Comparison of ENCODE assay signal across 10 mouse cellular contexts in genomic region chr11:95980762-95981418, GRCm38 (mm10). TPM values are rescaled to one million over a fixed set of nuclear protein-coding genes. Genes with fewer than 3 reads are reported as not detected.
A peak's percentile ranks its signal among the peaks of the same experiment; 100 is the strongest.
DNase-seq lines count a peak whose midpoint lies in the region; ATAC-seq lines count a peak whose summit lies in the region.
"Had no signal": no experiment of that assay in that cellular context is flagged by ENCODE, and none has a peak within 500 bp of the region (broad histone marks: within the 10 kb centered on the region; RNA-seq: fewer than 3 reads in every experiment).

No protein-coding gene starts in this region.

- H3K4me1 ChIP-seq in embryonic facial prominence, embryonic 10.5 days, result peaks cover 63% of the 10 kb centered on the region
- peaks cover 40% of the 10 kb centered on the region for H3K4me1 ChIP-seq in limb, embryonic 13.5 days

- DNase-seq in CD4-positive, CD25-positive, alpha-beta regulatory T cell, adult 2 months (ENCODE audit: low read depth, low spot score), result peak; percentile 60
- peak; percentile 58 for DNase-seq in left cerebral cortex, postnatal 4 days
- no peak for DNase-seq in left cerebral cortex, adult 18-20 months (ENCODE audit: low spot score in 2 of 2)
- DNase-seq in embryonic facial prominence, embryonic 10.5 days (ENCODE audit: low spot score), result peak; percentile 75
- peak; percentile 68 for DNase-seq in retina, embryonic 14.5 days (ENCODE audit: low spot score)

- H3K9ac ChIP-seq in limb, embryonic 13.5 days, result no peak overlapping the region

- WGBS in embryonic facial prominence, embryonic 10.5 days, result 60% methylated on average over 8 of the region's 8 CpGs
- WGBS in limb, embryonic 13.5 days, result 48% methylated on average over 8 of the region's 8 CpGs

- H3K4me3 ChIP-seq in embryonic facial prominence, embryonic 10.5 days, result no peak overlapping the region
- no peak overlapping the region for H3K4me3 ChIP-seq in limb, embryonic 13.5 days

- H3K4me2 ChIP-seq in limb, embryonic 13.5 days (replicated peaks), result no peak overlapping the region; the same call in 1 of the 2 replicates

- no peaks in the 10 kb centered on the region for H3K9me3 ChIP-seq in embryonic facial prominence, embryonic 10.5 days
- no peaks in the 10 kb centered on the region for H3K9me3 ChIP-seq in limb, embryonic 13.5 days

- intact Hi-C loops in left cerebral cortex, postnatal 4 days (cut with DNase I), result no loop called here

- no peaks in the 10 kb centered on the region for H3K27me3 ChIP-seq in embryonic facial prominence, embryonic 10.5 days (replicated peaks; ENCODE audit: low read depth, poor library complexity, severe bottlenecking)
- no peaks in the 10 kb centered on the region for H3K27me3 ChIP-seq in limb, embryonic 13.5 days

- H3K27ac ChIP-seq in embryonic facial prominence, embryonic 10.5 days (replicated peaks), result no peak overlapping the region
- no peak overlapping the region for H3K27ac ChIP-seq in limb, embryonic 13.5 days

- ATAC-seq in CD4-positive, CD25-positive, alpha-beta regulatory T cell, adult 4 months, result no peak
- 0 out of 2 replicates have a peak, but pooled peaks have one; percentile 29 for ATAC-seq in limb, embryonic 13.5 days (ENCODE audit: low FRiP score, low read depth)
- ATAC-seq in cerebellum, adult (ENCODE audit: insufficient number of reproducible peaks, low FRiP score, low TSS enrichment), result no peak

- H3K36me3 ChIP-seq in embryonic facial prominence, embryonic 10.5 days (replicated peaks), result peaks cover 87% of the 10 kb centered on the region
- peaks cover 44% of the 10 kb centered on the region for H3K36me3 ChIP-seq in limb, embryonic 13.5 days

RNA-seq across cellular contexts. Expression of gene Igf2bp1, which starts 24.9 kb away (rescaled TPM):
- not detected for polyA plus RNA-seq in CD4-positive, CD25-positive, alpha-beta regulatory T cell, adult 4 months (2017; shearing (Covaris generic))
- 1 to 10 TPM; 2.6 to 3.5 TPM for total RNA-seq in left cerebral cortex, postnatal 4 days (2021)
- under 1 TPM in 1 of 2 experiments, not detected in 1; 0.37 TPM for total RNA-seq in left cerebral cortex, adult 18-20 months (2021)
- polyA plus RNA-seq in embryonic facial prominence, embryonic 10.5 days (2016; fragmentation: Nextera tagmentation; extraction: Ambion mirVana), result 173 and 197 TPM in 2 replicates
- 83.4 and 85.7 TPM in 2 replicates for polyA plus RNA-seq in limb, embryonic 13.5 days (2015; fragmentation: Nextera tagmentation; extraction: Ambion mirVana)

RNA-seq across cellular contexts. Expression of gene Gip, which starts 43.5 kb away (rescaled TPM):
- polyA plus RNA-seq in CD4-positive, CD25-positive, alpha-beta regulatory T cell, adult 4 months (2017; shearing (Covaris generic)), result not detected
- not detected for total RNA-seq in left cerebral cortex, postnatal 4 days (2021)
- not detected for total RNA-seq in left cerebral cortex, adult 18-20 months (2021)
- polyA plus RNA-seq in embryonic facial prominence, embryonic 10.5 days (2016; fragmentation: Nextera tagmentation; extraction: Ambion mirVana), result not detected in 2 replicates
- not detected in 2 replicates for polyA plus RNA-seq in limb, embryonic 13.5 days (2015; fragmentation: Nextera tagmentation; extraction: Ambion mirVana)
- total RNA-seq: heart, postnatal 14 days had no signal
- polyA plus RNA-seq: C2C12 had no signal

RNA-seq across cellular contexts. Expression of gene Snf8, which starts 53.8 kb away (rescaled TPM):
- 10 to 100 TPM; 32.8 to 42.6 TPM for polyA plus RNA-seq in CD4-positive, CD25-positive, alpha-beta regulatory T cell, adult 4 months (2017; shearing (Covaris generic))
- 10 to 100 TPM; 88.0 to 94.0 TPM for total RNA-seq in left cerebral cortex, postnatal 4 days (2021)
- 100 to 1,000 TPM; 104 to 106 TPM for total RNA-seq in left cerebral cortex, adult 18-20 months (2021)
- 106 and 107 TPM in 2 replicates for polyA plus RNA-seq in embryonic facial prominence, embryonic 10.5 days (2016; fragmentation: Nextera tagmentation; extraction: Ambion mirVana)
- polyA plus RNA-seq in limb, embryonic 13.5 days (2015; fragmentation: Nextera tagmentation; extraction: Ambion mirVana), result 95.0 and 98.4 TPM in 2 replicates

Comparison
In these comparisons a context has a peak if more than half of its experiments do, and no peak if none do; other contexts are left out.
1. DNase-seq: peak in CD4-positive, CD25-positive, alpha-beta regulatory T cell, adult 2 months (single experiment), left cerebral cortex, postnatal 4 days (single experiment), embryonic facial prominence, embryonic 10.5 days (single experiment) and retina, embryonic 14.5 days (single experiment); none in left cerebral cortex, adult 18-20 months (0 of 2).
2. RNA of gene Igf2bp1, which starts 24.9 kb away (polyA plus RNA-seq): 173 to 197 TPM in embryonic facial prominence, embryonic 10.5 days and 83.4 to 85.7 TPM in limb, embryonic 13.5 days; not detected in CD4-positive, CD25-positive, alpha-beta regulatory T cell, adult 4 months; every median in the first group is over 10 times any median in the second.